Mouse (Mus musculus): ENCODE data around the gene Slc36a3. TPM values are rescaled to one million over a fixed set of nuclear protein-coding genes. Genes with fewer than 3 reads are reported as not detected.
"Not testable (repeated sequence)": the region's sequence is repeated elsewhere in the genome, so short reads cannot be mapped to it uniquely, and the experiment has no call there.

Gene Slc36a3
- polyA plus RNA-seq, 1 experiment from 2014 or later = not detected

DNA sequence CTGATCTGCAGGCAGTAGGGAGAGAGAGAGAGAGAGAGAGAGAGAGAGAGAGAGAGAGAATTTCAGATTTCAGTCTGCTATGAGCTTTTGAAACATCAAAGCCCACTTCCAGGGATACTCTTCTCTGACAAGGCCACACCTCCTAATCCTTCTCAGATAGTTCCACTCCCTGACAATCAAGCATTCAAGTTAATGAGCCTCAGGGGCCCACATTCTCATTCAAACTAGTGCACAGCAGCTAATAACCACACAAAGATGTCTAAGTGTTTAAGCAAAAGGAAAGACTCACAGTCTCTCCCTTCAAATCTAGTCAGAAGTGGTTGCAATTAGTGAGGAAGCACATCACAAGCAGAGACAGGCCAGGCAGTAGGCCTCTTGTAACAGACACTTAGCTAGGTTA is 31.2 kb downstream of the Slc36a3 start:
- H3K9ac ChIP-seq (ENCODE audit: low read length) = no peak overlapping the region
- ATAC-seq (ENCODE audit: low FRiP score) (no peak), DNase-seq (ENCODE audit: low spot score, missing footprints) (no peak)
- H3K4me1 ChIP-seq (ENCODE audit: control insufficient read depth, insufficient read depth, low read length) = no peaks in the 10 kb centered on the region
- H3K4me2 ChIP-seq = no peak overlapping the region
- no peak overlapping the region for H3K27ac ChIP-seq (ENCODE audit: low read depth, low read length)
- no peaks in the 10 kb centered on the region for H3K27me3 ChIP-seq (ENCODE audit: control insufficient read depth, insufficient read depth, low read length)
- H3K4me3 ChIP-seq (ENCODE audit: low read depth, low read length) = no peak overlapping the region
- H3K9me3 ChIP-seq (ENCODE audit: control insufficient read depth, low read length) = no peaks in the 10 kb centered on the region
- no peaks in the 10 kb centered on the region for H3K36me3 ChIP-seq (ENCODE audit: control insufficient read depth, insufficient read depth, low read length)

DNA sequence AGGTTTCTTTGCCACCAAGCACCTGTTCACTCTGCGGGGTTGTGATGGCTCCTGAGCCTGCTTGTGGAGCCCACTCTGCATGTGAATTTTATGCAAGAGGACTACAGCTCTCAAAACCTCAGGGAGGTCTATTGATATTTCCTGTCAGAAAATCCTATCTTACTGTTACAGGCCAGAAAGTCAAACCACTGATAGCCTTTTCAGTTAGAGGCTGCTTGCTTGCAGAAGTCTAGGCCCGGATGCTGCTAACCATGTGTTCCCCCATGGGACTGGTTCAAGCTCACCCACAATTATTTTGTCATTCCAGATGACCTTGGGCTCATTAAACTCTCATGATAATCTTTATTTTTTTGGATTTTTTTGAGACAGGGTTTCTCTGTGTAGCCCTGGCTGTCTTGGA is 34.5 kb downstream of the Slc36a3 start:
- 89% methylated on average over 2 of the region's 2 CpGs for WGBS
- Histone ChIP-seq H3K9ac (ENCODE audit: low read length) (no peak overlapping the region), H3K4me1 (ENCODE audit: control insufficient read depth, insufficient read depth, low read length) (no peaks in the 10 kb centered on the region), H3K4me3 (ENCODE audit: low read depth, low read length) (no peak overlapping the region), H3K27ac (ENCODE audit: low read depth, low read length) (no peak overlapping the region), H3K9me3 (ENCODE audit: control insufficient read depth, low read length) (no peaks in the 10 kb centered on the region), H3K27me3 (ENCODE audit: control insufficient read depth, insufficient read depth, low read length) (no peaks in the 10 kb centered on the region), H3K4me2 (no peak overlapping the region), H3K36me3 (ENCODE audit: control insufficient read depth, insufficient read depth, low read length) (no peaks in the 10 kb centered on the region)
- ATAC-seq (ENCODE audit: low FRiP score) (no peak), DNase-seq (ENCODE audit: low spot score, missing footprints) (no peak)

DNA sequence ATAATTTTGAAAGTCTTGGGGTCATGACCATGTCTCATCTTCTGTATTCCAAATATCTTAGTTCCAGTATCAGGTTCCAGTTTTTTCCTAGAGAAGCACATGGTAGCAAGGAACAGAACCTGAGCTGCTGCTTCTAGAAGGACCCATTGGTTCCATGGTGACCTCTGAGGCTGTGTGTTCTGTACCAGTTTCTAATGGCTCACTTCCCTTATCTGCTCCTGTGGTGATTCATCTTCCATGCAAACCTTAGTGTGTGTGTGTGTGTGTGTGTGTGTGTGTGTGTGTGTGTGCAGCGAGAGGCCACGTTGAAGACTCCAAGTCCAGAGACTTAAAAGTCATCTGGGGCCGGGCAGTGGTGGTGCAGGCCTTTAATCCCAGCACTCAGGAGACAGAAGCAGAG is 35.5 kb downstream of the Slc36a3 start:
- Histone ChIP-seq H3K4me2 (no peak overlapping the region), H3K36me3 (ENCODE audit: control insufficient read depth, insufficient read depth, low read length) (no peaks in the 10 kb centered on the region), H3K9me3 (ENCODE audit: control insufficient read depth, low read length) (no peaks in the 10 kb centered on the region), H3K27ac (ENCODE audit: low read depth, low read length) (no peak overlapping the region), H3K4me1 (ENCODE audit: control insufficient read depth, insufficient read depth, low read length) (no peaks in the 10 kb centered on the region), H3K27me3 (ENCODE audit: control insufficient read depth, insufficient read depth, low read length) (no peaks in the 10 kb centered on the region), H3K9ac (ENCODE audit: low read length) (no peak overlapping the region), H3K4me3 (ENCODE audit: low read depth, low read length) (no peak overlapping the region)
- DNase-seq (ENCODE audit: low spot score, missing footprints) (no peak), ATAC-seq (ENCODE audit: low FRiP score) (no peak)
- 94% methylated on average over 3 of the region's 3 CpGs for WGBS

DNA sequence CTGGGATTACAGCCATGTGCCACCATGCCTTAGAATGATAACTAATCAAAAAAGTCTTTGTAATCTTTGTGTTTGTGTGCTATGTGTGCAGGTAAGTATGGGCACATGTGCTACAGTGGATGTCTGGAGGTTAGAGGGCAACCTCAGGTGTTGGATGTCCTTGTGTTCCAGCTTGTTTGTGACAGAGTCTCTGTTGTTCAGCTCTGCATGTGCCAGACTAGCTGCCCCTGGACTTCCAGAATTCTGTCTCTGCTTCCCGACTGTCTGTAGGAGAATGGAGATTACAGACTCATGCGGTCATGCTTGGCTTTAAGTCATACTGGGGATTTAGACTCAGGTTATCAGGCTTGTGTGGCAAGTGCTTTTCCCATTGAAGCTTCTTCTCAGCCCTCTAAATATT is 37.2 kb downstream of the Slc36a3 start:
- Histone ChIP-seq H3K9ac (ENCODE audit: low read length) (no peak overlapping the region), H3K9me3 (ENCODE audit: control insufficient read depth, low read length) (no peaks in the 10 kb centered on the region), H3K27me3 (ENCODE audit: control insufficient read depth, insufficient read depth, low read length) (no peaks in the 10 kb centered on the region), H3K36me3 (ENCODE audit: control insufficient read depth, insufficient read depth, low read length) (no peaks in the 10 kb centered on the region), H3K27ac (ENCODE audit: low read depth, low read length) (no peak overlapping the region), H3K4me2 (no peak overlapping the region), H3K4me1 (ENCODE audit: control insufficient read depth, insufficient read depth, low read length) (no peaks in the 10 kb centered on the region), H3K4me3 (ENCODE audit: low read depth, low read length) (no peak overlapping the region)
- ATAC-seq (ENCODE audit: low FRiP score) (no peak), DNase-seq (ENCODE audit: low spot score, missing footprints) (no peak)
- 70% methylated on average over 2 of the region's 2 CpGs for WGBS

DNA sequence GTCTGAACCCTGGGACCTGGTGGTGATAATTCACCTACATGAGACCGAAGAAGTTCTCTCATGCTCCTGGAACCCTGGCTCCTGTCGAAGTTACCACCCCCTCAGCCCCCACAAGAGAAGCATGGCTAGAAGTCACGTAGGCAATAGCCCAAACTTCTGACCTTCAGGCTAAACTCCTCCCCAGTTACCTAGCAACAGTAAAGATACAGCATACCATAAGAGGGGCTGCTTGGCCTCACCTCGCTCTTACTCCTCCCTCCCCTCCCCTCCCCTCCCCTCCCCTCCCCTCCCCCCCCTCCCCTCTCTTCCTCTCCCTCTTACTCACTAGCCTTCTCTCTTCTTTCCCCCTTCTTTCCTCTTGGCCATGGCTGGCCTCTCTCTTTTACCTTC is 37.7 kb downstream of the Slc36a3 start:
- not testable (repeated sequence) for H3K27me3 ChIP-seq (ENCODE audit: control insufficient read depth, insufficient read depth, low read length); H3K36me3 ChIP-seq (ENCODE audit: control insufficient read depth, insufficient read depth, low read length); H3K9ac ChIP-seq (ENCODE audit: low read length); H3K4me2 ChIP-seq; DNase-seq (ENCODE audit: low spot score, missing footprints); H3K9me3 ChIP-seq (ENCODE audit: control insufficient read depth, low read length); H3K27ac ChIP-seq (ENCODE audit: low read depth, low read length); H3K4me1 ChIP-seq (ENCODE audit: control insufficient read depth, insufficient read depth, low read length); ATAC-seq (ENCODE audit: low FRiP score); H3K4me3 ChIP-seq (ENCODE audit: low read depth, low read length)
- WGBS = 54% methylated on average over 4 of the region's 4 CpGs

DNA sequence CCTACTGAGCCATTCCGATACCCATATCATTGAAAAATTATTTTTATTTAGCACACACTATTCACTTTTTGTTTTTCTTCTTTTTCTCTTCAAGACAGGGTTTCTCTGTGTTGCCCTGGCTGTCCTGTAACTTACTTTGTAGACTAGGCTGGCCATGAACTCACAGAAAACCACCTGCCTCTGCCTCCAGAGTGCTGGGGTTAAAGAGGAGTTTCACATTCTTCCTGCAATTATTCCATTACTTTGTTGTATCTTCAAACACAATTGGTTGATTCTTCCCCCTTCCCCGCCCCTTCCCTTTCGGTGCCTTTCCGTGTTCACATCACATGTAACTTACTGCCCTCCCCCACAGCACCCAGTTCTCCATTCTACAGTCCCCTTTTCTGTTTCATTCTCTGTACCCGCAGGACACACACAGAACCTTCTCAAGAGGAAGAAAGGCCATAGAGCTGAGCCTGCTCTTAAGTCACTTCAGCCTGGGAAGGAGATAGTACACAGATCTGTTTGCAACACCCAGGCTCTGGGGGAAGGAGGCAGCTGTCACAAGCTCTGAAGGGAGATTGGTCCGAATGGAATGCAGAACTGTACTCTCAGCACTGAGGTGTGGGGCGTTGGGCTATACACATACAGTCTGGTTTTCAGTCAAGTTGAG is 38.2 kb downstream of the Slc36a3 start:
- Histone ChIP-seq H3K4me3 (ENCODE audit: low read depth, low read length) (no peak overlapping the region), H3K27ac (ENCODE audit: low read depth, low read length) (no peak overlapping the region), H3K27me3 (ENCODE audit: control insufficient read depth, insufficient read depth, low read length) (no peaks in the 10 kb centered on the region), H3K4me1 (ENCODE audit: control insufficient read depth, insufficient read depth, low read length) (no peaks in the 10 kb centered on the region), H3K9me3 (ENCODE audit: control insufficient read depth, low read length) (no peaks in the 10 kb centered on the region), H3K36me3 (ENCODE audit: control insufficient read depth, insufficient read depth, low read length) (no peaks in the 10 kb centered on the region), H3K9ac (ENCODE audit: low read length) (no peak overlapping the region), H3K4me2 (no peak overlapping the region)
- 80% methylated on average over 7 of the region's 7 CpGs for WGBS
- DNase-seq (ENCODE audit: low spot score, missing footprints) (no peak), ATAC-seq (ENCODE audit: low FRiP score) (no peak)

DNA sequence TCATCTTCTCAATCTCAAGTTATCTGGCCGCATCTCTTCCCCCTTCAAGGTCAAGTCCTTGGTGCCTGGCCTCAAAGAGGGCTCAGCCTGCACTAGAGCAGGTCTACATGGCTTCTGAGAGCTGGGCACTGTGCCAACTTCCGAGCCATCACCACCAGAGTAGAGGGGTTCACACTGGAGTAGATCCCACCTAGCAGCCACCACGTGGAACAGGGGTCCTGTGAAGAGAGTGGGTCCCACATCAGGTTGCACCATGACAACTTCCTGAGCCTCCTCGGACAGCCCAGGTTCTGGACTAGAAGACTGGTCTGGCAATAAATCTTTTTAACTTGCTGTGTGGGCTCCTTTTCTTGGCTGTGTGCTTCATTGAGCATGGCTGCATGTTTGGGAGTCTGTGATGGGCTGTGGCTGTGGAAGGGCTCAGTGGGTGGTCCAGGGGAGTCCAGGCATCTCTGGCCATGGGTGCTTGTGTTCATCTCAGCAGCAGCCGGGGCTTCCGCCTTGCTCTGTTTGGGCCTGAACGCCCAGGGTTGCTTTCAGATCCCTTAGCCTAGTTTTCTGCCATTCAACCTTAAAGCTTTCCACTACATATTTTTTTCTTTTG is 40.8 kb downstream of the Slc36a3 start:
- H3K4me1 ChIP-seq (ENCODE audit: control insufficient read depth, insufficient read depth, low read length) = no peaks in the 10 kb centered on the region
- H3K36me3 ChIP-seq (ENCODE audit: control insufficient read depth, insufficient read depth, low read length) = no peaks in the 10 kb centered on the region
- 80% methylated on average over 7 of the region's 7 CpGs for WGBS
- DNase-seq (ENCODE audit: low spot score, missing footprints) = no peak
- no peak overlapping the region for H3K9ac ChIP-seq (ENCODE audit: low read length)
- H3K9me3 ChIP-seq (ENCODE audit: control insufficient read depth, low read length) = no peaks in the 10 kb centered on the region
- no peaks in the 10 kb centered on the region for H3K27me3 ChIP-seq (ENCODE audit: control insufficient read depth, insufficient read depth, low read length)
- H3K27ac ChIP-seq (ENCODE audit: low read depth, low read length) = no peak overlapping the region
- no peak overlapping the region for H3K4me2 ChIP-seq
- no peak overlapping the region for H3K4me3 ChIP-seq (ENCODE audit: low read depth, low read length)
- no peak for ATAC-seq (ENCODE audit: low FRiP score)

DNA sequence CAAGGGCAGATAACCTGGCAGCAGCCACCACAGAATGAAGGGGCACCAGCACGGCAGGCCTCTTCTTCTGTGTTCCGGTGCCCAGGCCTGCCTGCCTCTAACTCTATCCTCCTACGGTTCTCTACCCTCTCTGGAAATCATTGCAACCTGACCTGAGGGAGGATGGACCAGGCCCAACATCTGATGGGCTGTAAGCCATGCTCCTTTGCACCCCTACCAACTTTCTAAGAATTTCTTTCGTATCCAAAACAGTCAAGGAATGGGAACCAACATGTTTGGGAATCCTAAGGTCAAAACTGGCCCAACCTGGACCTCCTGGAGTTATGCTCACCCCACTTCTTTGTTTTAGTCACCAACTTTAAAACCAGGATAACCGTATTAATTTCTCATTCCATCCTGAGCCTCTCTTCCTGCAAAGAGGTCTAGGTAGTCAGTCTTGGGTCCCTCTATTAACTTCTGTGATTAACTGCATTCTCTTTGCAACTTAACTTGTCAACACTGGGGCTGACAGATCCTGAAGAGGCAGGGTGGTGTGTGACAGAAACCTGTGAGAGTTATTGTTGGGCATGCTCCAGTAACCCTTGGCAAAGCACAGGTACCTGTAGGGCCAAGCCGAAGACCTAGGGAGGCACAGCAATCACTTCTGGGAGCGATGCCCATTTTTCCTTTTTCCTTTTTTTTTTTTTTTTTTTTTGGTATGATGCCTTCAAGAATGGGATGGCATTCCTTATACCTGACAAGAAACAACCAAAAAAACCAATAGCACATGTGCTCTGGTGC is 41.8 kb downstream of the Slc36a3 start:
- H3K9ac ChIP-seq (ENCODE audit: low read length) = no peak overlapping the region
- WGBS = 93% methylated on average over 7 of the region's 7 CpGs
- no peak overlapping the region for H3K4me2 ChIP-seq
- H3K4me1 ChIP-seq (ENCODE audit: control insufficient read depth, insufficient read depth, low read length) = no peaks in the 10 kb centered on the region
- H3K27me3 ChIP-seq (ENCODE audit: control insufficient read depth, insufficient read depth, low read length) = no peaks in the 10 kb centered on the region
- no peaks in the 10 kb centered on the region for H3K9me3 ChIP-seq (ENCODE audit: control insufficient read depth, low read length)
- no peak for ATAC-seq (ENCODE audit: low FRiP score)
- H3K36me3 ChIP-seq (ENCODE audit: control insufficient read depth, insufficient read depth, low read length) = no peaks in the 10 kb centered on the region
- no peak overlapping the region for H3K27ac ChIP-seq (ENCODE audit: low read depth, low read length)
- no peak overlapping the region for H3K4me3 ChIP-seq (ENCODE audit: low read depth, low read length)
- no peak for DNase-seq (ENCODE audit: low spot score, missing footprints)

DNA sequence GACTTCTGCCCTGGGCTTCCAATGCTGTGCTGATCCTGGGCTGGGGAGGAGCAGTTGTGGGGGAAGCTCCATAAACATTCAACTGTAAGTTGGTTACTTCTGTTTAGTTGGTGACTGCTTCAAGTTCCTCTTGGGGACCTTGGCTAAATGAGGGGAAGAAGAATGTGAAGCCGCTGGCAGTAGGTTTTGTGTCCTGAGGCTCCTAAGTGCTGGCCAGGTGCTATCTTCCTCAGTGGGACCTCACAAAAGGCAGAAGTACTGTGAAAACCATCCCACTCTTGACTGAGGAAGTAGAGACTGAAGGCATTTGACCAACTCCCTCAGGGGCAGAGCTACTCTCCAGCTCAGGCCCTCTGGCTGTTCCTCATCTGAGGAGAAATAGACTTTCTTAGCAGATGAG is 44.9 kb downstream of the Slc36a3 start:
- Histone ChIP-seq H3K27ac (ENCODE audit: low read depth, low read length) (no peak overlapping the region), H3K4me2 (no peak overlapping the region), H3K27me3 (ENCODE audit: control insufficient read depth, insufficient read depth, low read length) (no peaks in the 10 kb centered on the region), H3K36me3 (ENCODE audit: control insufficient read depth, insufficient read depth, low read length) (no peaks in the 10 kb centered on the region), H3K9me3 (ENCODE audit: control insufficient read depth, low read length) (no peaks in the 10 kb centered on the region), H3K9ac (ENCODE audit: low read length) (no peak overlapping the region), H3K4me1 (ENCODE audit: control insufficient read depth, insufficient read depth, low read length) (0 out of 2 replicates have a peak, but pooled peaks cover 3% of the 10 kb centered on the region), H3K4me3 (ENCODE audit: low read depth, low read length) (no peak overlapping the region)
- ATAC-seq (ENCODE audit: low FRiP score) (no peak), DNase-seq (ENCODE audit: low spot score, missing footprints) (no peak)
- WGBS = 96% methylated on average over 1 of the region's 1 CpGs
